Mouse (Mus musculus): ENCODE data around the gene Srsf1.

Gene Srsf1

GRCm38 (mm10) chr11:88046944-88047794 lies at the start of gene Srsf1:
TSS of gene Srsf1 (plus strand) at chr11:88047373.
- DNase-seq, result peak; percentile 96 to 99

- DNase-seq, result no peak
Measured at GRCm38 (mm10) chr11:87999751-88000150, 47.4 kb upstream of the Srsf1 start.

- no peak for DNase-seq
Measured at GRCm38 (mm10) chr11:88002738-88003137, 44.4 kb upstream of the Srsf1 start.

- DNase-seq, result no peak
Measured at GRCm38 (mm10) chr11:88004123-88004522, 43.0 kb upstream of the Srsf1 start.

- no peak for DNase-seq
Measured at GRCm38 (mm10) chr11:88008641-88009040, 38.5 kb upstream of the Srsf1 start.

- DNase-seq, result peak; percentile 62 to 63
Measured at GRCm38 (mm10) chr11:88009542-88010190, 37.5 kb upstream of the Srsf1 start.

GRCm38 (mm10) chr11:88011208-88011913 lies 35.8 kb upstream of the Srsf1 start:
- no peak for DNase-seq

- no peak for DNase-seq
Measured at GRCm38 (mm10) chr11:88011914-88012419, 35.2 kb upstream of the Srsf1 start.

- no peak for DNase-seq
Measured at GRCm38 (mm10) chr11:88012621-88013244, 34.4 kb upstream of the Srsf1 start.

- no peak for DNase-seq
Measured at GRCm38 (mm10) chr11:88013632-88014031, 33.5 kb upstream of the Srsf1 start.

GRCm38 (mm10) chr11:88015161-88015560 lies 32.0 kb upstream of the Srsf1 start:
- no peak for DNase-seq

GRCm38 (mm10) chr11:88015795-88016194 lies 31.4 kb upstream of the Srsf1 start:
- DNase-seq, result no peak

- DNase-seq, result no peak
Measured at GRCm38 (mm10) chr11:88023933-88024332, 23.2 kb upstream of the Srsf1 start.

GRCm38 (mm10) chr11:88027391-88028035 lies 19.7 kb upstream of the Srsf1 start:
- DNase-seq, result no peak

- no peak for DNase-seq
Measured at GRCm38 (mm10) chr11:88028193-88028684, 18.9 kb upstream of the Srsf1 start.

GRCm38 (mm10) chr11:88030219-88030618 lies 17.0 kb upstream of the Srsf1 start:
- DNase-seq, result no peak

GRCm38 (mm10) chr11:88030836-88031235 lies 16.3 kb upstream of the Srsf1 start:
- no peak for DNase-seq

GRCm38 (mm10) chr11:88031753-88032152 lies 15.4 kb upstream of the Srsf1 start:
- no peak for DNase-seq

GRCm38 (mm10) chr11:88035970-88036369 lies 11.2 kb upstream of the Srsf1 start:
- no peak for DNase-seq

GRCm38 (mm10) chr11:88036761-88037251 lies 10.4 kb upstream of the Srsf1 start:
- DNase-seq, result peak in 1 of 2 experiments; percentile 22

GRCm38 (mm10) chr11:88037386-88037785 lies 9.8 kb upstream of the Srsf1 start:
- DNase-seq, result no peak

GRCm38 (mm10) chr11:88039066-88039465 lies 8.1 kb upstream of the Srsf1 start:
- no peak for DNase-seq

All from cerebellum, adult 18-20 months (tissue).